Mouse (Mus musculus): ENCODE data around the gene Rnf11. TPM values are rescaled to one million over a fixed set of nuclear protein-coding genes. Genes with fewer than 3 reads are reported as not detected.

The Rnf11 gene
- 67.8 and 74.3 TPM in 2 replicates for polyA plus RNA-seq (2012; rRNA removed)

GRCm38 (mm10) chr4:109484621-109485020 is at the start of gene Rnf11:
Gene Rnf11, minus strand, starts transcription at chr4:109484728.

GRCm38 (mm10) chr4:109531111-109531510 is 46.6 kb upstream of the Rnf11 start, which contains the start of gene 4930522H14Rik:
Gene 4930522H14Rik, minus strand, starts transcription at chr4:109531297.

GRCm38 (mm10) chr4:109406486-109407175 is 77.9 kb downstream of the Rnf11 start, which contains the start of gene Ttc39a:
Gene Ttc39a, plus strand, starts transcription at chr4:109406623.

Other genes with a start within 250 kb of the Rnf11 start
- gene Eps15, start 204.5 kb downstream of the Rnf11 start, polyA plus RNA-seq (2012; rRNA removed) = 54.2 and 57.2 TPM in 2 replicates
- 1.2 and 2.3 TPM in 2 replicates for gene Ttc39a, start 78.1 kb downstream of the Rnf11 start, polyA plus RNA-seq (2012; rRNA removed)
- gene 4930522H14Rik, start 46.6 kb upstream of the Rnf11 start, polyA plus RNA-seq (2012; rRNA removed) = not detected in 2 replicates
- gene Cdkn2c, start 182.5 kb upstream of the Rnf11 start, polyA plus RNA-seq (2012; rRNA removed) = 9.8 and 12.0 TPM in 2 replicates
- 24.9 TPM in 2 replicates for gene Faf1, start 191.9 kb upstream of the Rnf11 start, polyA plus RNA-seq (2012; rRNA removed)